Mouse (Mus musculus) adrenal gland, postnatal 4 days (tissue): Measurements from ENCODE around the gene Mfsd4b1. TPM values are rescaled to one million over a fixed set of nuclear protein-coding genes. Genes with fewer than 3 reads are reported as not detected.
A peak's percentile ranks its signal among the peaks of the same experiment; 100 is the strongest.

Experiments used
- DNase-seq, 2 experiments: peaks; one replicate each; pipeline ENCODE4 v3.0.0; 2021 to 2022; ENCODE audit warnings: low spot score in 2 of 2, mixed read lengths in 2 of 2
- long read RNA-seq, 2 experiments: library from polyadenylated mRNA; stranded (forward); transcript quantifications; one replicate each; pipeline ENCODE4 v2.0.0; 2021
- total RNA-seq, 2 experiments: library from RNA; stranded (reverse); gene quantifications; 2 replicates each; pipeline ENCODE4 v1.2.3; 2021

Mfsd4b1 gene
- total RNA-seq: 1 to 10 TPM; 1.7 to 2.8 TPM
- long read RNA-seq, experiment 1: 0 reads
- long read RNA-seq, experiment 2, transcript Mfsd4b1-201 (4 exons, 2,677 nt): major isoform, 5 of 6 reads
- long read RNA-seq, experiment 2, partial matches to known transcripts: 0 of 6 reads
- long read RNA-seq, experiment 2, other reads (novel, unspliced or antisense): 1 of 6 reads

- DNase-seq: peak; percentile 36 to 64
Measured at GRCm38 (mm10) chr10:40024554-40025428, at the start of gene Mfsd4b1. TSS of gene Mfsd4b1 (minus strand) at chr10:40025268.

- no peak for DNase-seq
Measured at GRCm38 (mm10) chr10:40073608-40074007, 48.5 kb upstream of the Mfsd4b1 start.

- no peak for DNase-seq
Measured at GRCm38 (mm10) chr10:40070684-40071083, 45.6 kb upstream of the Mfsd4b1 start.

GRCm38 (mm10) chr10:40069270-40069669 lies 44.2 kb upstream of the Mfsd4b1 start:
- DNase-seq: no peak

- DNase-seq: no peak
Measured at GRCm38 (mm10) chr10:40068595-40068994, 43.5 kb upstream of the Mfsd4b1 start.

GRCm38 (mm10) chr10:40067529-40067928 lies 42.5 kb upstream of the Mfsd4b1 start:
- no peak for DNase-seq

GRCm38 (mm10) chr10:40067071-40067470 lies 42.0 kb upstream of the Mfsd4b1 start:
- no peak for DNase-seq

GRCm38 (mm10) chr10:40065357-40065756 lies 40.3 kb upstream of the Mfsd4b1 start:
- no peak for DNase-seq

GRCm38 (mm10) chr10:40063291-40063890 lies 38.3 kb upstream of the Mfsd4b1 start:
- no peak for DNase-seq

GRCm38 (mm10) chr10:40062812-40063211 lies 37.7 kb upstream of the Mfsd4b1 start:
- no peak for DNase-seq

GRCm38 (mm10) chr10:40061926-40062325 lies 36.9 kb upstream of the Mfsd4b1 start:
- no peak for DNase-seq

- no peak for DNase-seq
Measured at GRCm38 (mm10) chr10:40058786-40059120, 33.7 kb upstream of the Mfsd4b1 start.

- no peak for DNase-seq
Measured at GRCm38 (mm10) chr10:40058062-40058785, 33.2 kb upstream of the Mfsd4b1 start.

- DNase-seq: no peak
Measured at GRCm38 (mm10) chr10:40057615-40058014, 32.5 kb upstream of the Mfsd4b1 start.

GRCm38 (mm10) chr10:40054455-40054854 lies 29.4 kb upstream of the Mfsd4b1 start:
- DNase-seq: no peak

- DNase-seq: no peak
Measured at GRCm38 (mm10) chr10:40053896-40054295, 28.8 kb upstream of the Mfsd4b1 start.

- DNase-seq: no peak
Measured at GRCm38 (mm10) chr10:40053257-40053895, 28.3 kb upstream of the Mfsd4b1 start.

- DNase-seq: no peak
Measured at GRCm38 (mm10) chr10:40051997-40052396, 26.9 kb upstream of the Mfsd4b1 start.

GRCm38 (mm10) chr10:40050763-40051162 lies 25.7 kb upstream of the Mfsd4b1 start:
- no peak for DNase-seq

- no peak for DNase-seq
Measured at GRCm38 (mm10) chr10:40041339-40041738, 16.3 kb upstream of the Mfsd4b1 start.
